Mouse (Mus musculus) stomach, embryonic 14.5 days (tissue): ENCODE results near the gene Ell. TPM values are rescaled to one million over a fixed set of nuclear protein-coding genes. Genes with fewer than 3 reads are reported as not detected.

Source experiments
- ATAC-seq: fragments of 200-750 bp; cut with Nextera tagmentation; 2 replicates; pipeline ENCODE4 v1.8.0; 2017; ENCODE audit warnings: low read depth, moderate TSS enrichment; ENCODE audit not compliant: insufficient number of reproducible peaks, insufficient read depth, low FRiP score
- H3K27ac ChIP-seq: fragments of 300-500 bp; sonication (generic); 2 replicates; pipeline ENCODE4 v1.5.1; 2014; ENCODE audit warnings: mild to moderate bottlenecking, low read length, moderate library complexity, mixed read lengths
- H3K27me3 ChIP-seq: fragments of 300-500 bp; sonication (generic); 2 replicates; pipeline ENCODE4 v1.6.1; 2014; ENCODE audit warnings: low read length, control low read depth, mixed read lengths; ENCODE audit not compliant: control insufficient read depth, insufficient read depth
- H3K36me3 ChIP-seq: fragments of 300-500 bp; sonication (generic); 2 replicates; pipeline ENCODE4 v1.6.1; 2014; ENCODE audit warnings: mild to moderate bottlenecking, control low read depth, low read length, moderate library complexity, mixed read lengths; ENCODE audit not compliant: control insufficient read depth, insufficient read depth
- H3K4me1 ChIP-seq: fragments of 300-500 bp; sonication (generic); 2 replicates; pipeline ENCODE4 v1.6.1; 2014; ENCODE audit warnings: low read length, control low read depth, mixed read lengths; ENCODE audit not compliant: control insufficient read depth, insufficient read depth
- H3K4me2 ChIP-seq: fragments of 300-500 bp; sonication (generic); replicated peaks from 2 replicates; pipeline ENCODE4 v1.6.1; 2014; ENCODE audit warnings: low read depth, low read length, control low read depth
- H3K4me3 ChIP-seq: fragments of 300-500 bp; sonication (generic); 2 replicates; pipeline ENCODE4 v1.5.1; 2014; ENCODE audit warnings: low read depth, low read length, control low read depth
- H3K9ac ChIP-seq: fragments of 300-500 bp; sonication (generic); replicated peaks from 2 replicates; pipeline ENCODE4 v1.6.1; 2014; ENCODE audit warnings: low read depth, mild to moderate bottlenecking, control low read depth, low read length, moderate library complexity, mixed read lengths
- H3K9me3 ChIP-seq: fragments of 300-500 bp; sonication (generic); 2 replicates; pipeline ENCODE4 v1.6.1; 2016; ENCODE audit warnings: low read depth, low read length, control low read depth; ENCODE audit not compliant: control insufficient read depth
- WGBS: fragments of 180-500 bp; shearing (Covaris S2); extraction: QIAGEN DNeasy Blood & Tissue Kit; methylation state at CpG from one replicate; pipeline ENCODE4 v1.1.7; 2014; 5-methylcytosine and 5-hydroxymethylcytosine counted together
- polyA plus RNA-seq: library from polyadenylated mRNA; unstranded; fragments of >200 nt; fragmentation: Nextera tagmentation; extraction: Ambion mirVana; gene quantifications from 2 replicates; pipeline ENCODE4 v1.2.1, GENCODE M21; 2014

Gene Ell
- polyA plus RNA-seq, 1 experiment from 2014 or later: 17.9 TPM

DNA sequence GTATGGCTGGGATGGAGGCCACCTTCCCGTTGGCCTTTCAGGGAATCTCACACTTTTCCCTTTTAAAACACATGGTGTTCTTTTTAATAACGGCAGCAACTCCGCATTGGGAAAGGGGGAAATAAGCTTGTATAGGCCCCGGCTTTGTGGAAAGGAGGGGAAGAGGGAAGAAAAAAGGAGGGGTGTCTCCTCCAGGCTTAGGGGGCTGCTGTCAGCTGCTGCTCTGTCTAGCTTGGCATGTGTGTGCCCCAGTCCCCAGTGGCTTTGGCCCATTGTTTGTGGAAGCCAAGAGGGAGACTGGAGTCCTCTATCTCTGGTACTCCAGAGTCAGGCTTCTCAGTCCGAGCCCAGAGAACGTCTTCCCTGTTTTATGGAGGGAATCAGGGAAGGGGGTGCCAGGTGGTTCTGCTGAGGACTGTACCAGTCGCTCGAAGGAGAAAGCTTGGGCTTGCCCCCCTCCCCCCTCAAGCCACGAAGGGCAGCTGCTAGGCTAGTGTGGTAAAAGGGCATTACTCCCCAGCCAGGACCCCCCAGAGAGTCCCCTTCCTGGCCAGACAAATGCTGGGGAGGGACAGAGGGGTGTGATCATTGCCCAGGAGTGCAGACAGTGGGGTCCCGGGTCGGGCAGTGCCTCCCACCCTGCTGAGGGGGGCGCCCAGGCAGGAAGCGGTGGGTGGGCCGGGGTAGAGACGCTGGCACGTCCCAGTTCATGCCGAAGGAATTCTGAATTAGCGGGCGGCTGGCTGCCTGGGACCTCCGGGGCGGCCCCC lies 44.1 kb upstream of the Ell start:
- peaks cover 83% of the 10 kb centered on the region for H3K27me3 ChIP-seq
- no peak overlapping the region for H3K27ac ChIP-seq
- no peaks in the 10 kb centered on the region for H3K36me3 ChIP-seq
- no peaks in the 10 kb centered on the region for H3K9me3 ChIP-seq
- no peak overlapping the region for H3K4me3 ChIP-seq
- H3K4me2 ChIP-seq: 0 out of 2 replicates have a peak overlapping the region, but pooled peaks have one; percentile 16
- whole genome bisulfite sequencing: 6% methylated on average over 21 of the region's 21 CpGs
- ATAC-seq: no peak
- H3K4me1 ChIP-seq: peaks cover 13% of the 10 kb centered on the region; the same call in 1 of the 2 replicates
- no peak overlapping the region for H3K9ac ChIP-seq

DNA sequence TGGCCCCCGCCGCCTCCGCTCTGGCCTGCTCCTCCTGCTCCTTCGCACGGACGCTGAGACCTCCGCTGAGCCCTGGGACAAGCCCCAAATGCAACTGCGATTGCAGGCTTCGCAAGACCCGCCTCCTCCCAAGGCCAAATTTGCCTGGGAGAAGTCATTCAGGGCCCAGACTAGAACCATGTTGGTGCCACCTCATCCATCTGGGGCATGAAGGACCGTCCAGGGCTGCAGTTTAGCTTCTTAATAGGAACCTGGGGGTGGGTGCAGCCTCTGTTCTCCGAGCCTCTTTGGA lies 43.5 kb upstream of the Ell start:
- Histone ChIP-seq H3K4me2 (0 out of 2 replicates have a peak overlapping the region, but pooled peaks have one; percentile 16), H3K4me3 (no peak overlapping the region), H3K27me3 (peaks cover 83% of the 10 kb centered on the region), H3K9ac (no peak overlapping the region), H3K9me3 (no peaks in the 10 kb centered on the region), H3K36me3 (no peaks in the 10 kb centered on the region), H3K4me1 (peaks cover 13% of the 10 kb centered on the region; the same call in 1 of the 2 replicates), H3K27ac (no peak overlapping the region)
- ATAC-seq: no peak
- 9% methylated on average over 12 of the region's 12 CpGs for WGBS

GRCm38 (mm10) chr8:70500386-70501301 lies 38.6 kb upstream of the Ell start:
- Histone ChIP-seq H3K9me3 (no peaks in the 10 kb centered on the region), H3K4me1 (peaks cover 14% of the 10 kb centered on the region; the same call in 1 of the 2 replicates), H3K9ac (no peak overlapping the region), H3K4me3 (peak overlapping the region; percentile 9), H3K27me3 (peaks cover 55% of the 10 kb centered on the region), H3K4me2 (peak overlapping the region; percentile 27; the same call in 1 of the 2 replicates), H3K27ac (no peak overlapping the region), H3K36me3 (no peaks in the 10 kb centered on the region)
- 9% methylated on average over 39 of the region's 39 CpGs for WGBS
- ATAC-seq: no peak

- Histone ChIP-seq H3K27ac (no peak overlapping the region), H3K9me3 (no peaks in the 10 kb centered on the region), H3K4me3 (0 out of 2 replicates have a peak overlapping the region, but pooled peaks have one; percentile 12), H3K27me3 (peaks cover 42% of the 10 kb centered on the region), H3K36me3 (no peaks in the 10 kb centered on the region), H3K4me2 (0 out of 2 replicates have a peak overlapping the region, but pooled peaks have one; percentile 13), H3K9ac (no peak overlapping the region), H3K4me1 (peaks cover 18% of the 10 kb centered on the region; the same call in 1 of the 2 replicates)
- 13% methylated on average over 23 of the region's 23 CpGs for WGBS
- ATAC-seq: no peak
Measured at GRCm38 (mm10) chr8:70501820-70502529, 37.3 kb upstream of the Ell start.

DNA sequence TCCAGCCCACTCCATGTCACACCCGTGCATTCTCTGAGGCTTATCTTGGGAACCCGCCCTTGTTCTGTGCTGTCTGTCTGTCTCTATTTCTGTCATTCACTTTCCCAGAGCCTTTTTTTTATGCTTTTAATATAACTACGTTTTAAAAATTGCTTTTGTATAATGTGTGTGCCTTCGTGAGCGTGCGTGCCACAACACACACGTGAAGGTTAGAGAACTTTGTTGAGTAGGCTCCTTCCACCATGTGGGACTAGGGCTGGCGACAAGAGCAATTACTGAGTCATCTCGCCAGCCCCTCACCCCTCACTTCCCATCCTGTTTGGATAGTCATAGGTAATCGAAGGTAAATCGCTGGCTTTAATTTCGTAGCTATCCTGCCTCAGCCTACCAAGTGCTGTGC lies 36.7 kb upstream of the Ell start:
- Histone ChIP-seq H3K4me2 (0 out of 2 replicates have a peak overlapping the region, but pooled peaks have one; percentile 13), H3K4me1 (peaks cover 18% of the 10 kb centered on the region; the same call in 1 of the 2 replicates), H3K27me3 (peaks cover 36% of the 10 kb centered on the region), H3K4me3 (no peak overlapping the region), H3K9ac (no peak overlapping the region), H3K36me3 (peaks cover 3% of the 10 kb centered on the region; the same call in 1 of the 2 replicates), H3K9me3 (no peaks in the 10 kb centered on the region), H3K27ac (no peak overlapping the region)
- ATAC-seq: no peak
- WGBS: 33% methylated on average over 12 of the region's 12 CpGs

DNA sequence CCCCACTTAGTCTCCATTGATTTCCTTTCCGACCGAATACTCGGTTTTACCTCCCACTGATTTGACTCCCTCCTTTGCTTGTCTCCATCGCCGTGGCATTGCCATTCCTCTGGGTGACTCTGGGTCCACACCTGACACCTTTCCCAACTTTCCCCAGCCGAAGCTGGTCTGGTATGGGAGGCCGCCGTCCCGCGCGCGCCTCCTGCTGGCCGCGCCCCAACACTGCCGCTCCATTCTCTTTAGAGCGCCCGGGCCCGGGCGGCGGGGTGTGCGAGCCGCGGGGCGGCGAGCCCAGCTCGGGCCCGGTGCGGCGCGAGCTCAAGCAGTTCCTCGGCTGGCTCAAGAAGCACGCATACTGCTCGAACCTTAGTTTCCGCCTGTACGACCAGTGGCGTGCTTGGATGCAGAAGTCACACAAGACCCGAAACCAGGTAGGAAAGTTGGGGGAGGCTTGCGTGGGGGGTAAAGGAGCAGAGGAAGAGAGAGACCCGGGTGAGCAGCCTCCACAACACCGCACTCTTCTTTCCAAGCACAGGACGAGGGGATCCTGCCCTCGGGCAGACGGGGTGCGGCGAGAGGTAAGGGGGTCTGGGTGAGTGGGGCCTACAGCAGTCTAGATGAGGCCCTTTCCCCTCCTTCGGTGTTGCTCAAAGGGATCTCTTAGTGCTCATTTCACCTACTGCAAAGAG lies 36.1 kb upstream of the Ell start:
- no peak overlapping the region for H3K27ac ChIP-seq
- no peaks in the 10 kb centered on the region for H3K9me3 ChIP-seq
- 0 out of 2 replicates have a peak, but pooled peaks have one; percentile 15 for ATAC-seq
- 15% methylated on average over 46 of the region's 46 CpGs for WGBS
- no peak overlapping the region for H3K4me3 ChIP-seq
- H3K4me2 ChIP-seq: no peak overlapping the region
- peaks cover 33% of the 10 kb centered on the region for H3K27me3 ChIP-seq
- H3K9ac ChIP-seq: no peak overlapping the region
- peaks cover 18% of the 10 kb centered on the region; the same call in 1 of the 2 replicates for H3K4me1 ChIP-seq
- H3K36me3 ChIP-seq: peaks cover 8% of the 10 kb centered on the region

GRCm38 (mm10) chr8:70504291-70504716 lies 35.0 kb upstream of the Ell start:
- Histone ChIP-seq H3K27ac (no peak overlapping the region), H3K4me3 (no peak overlapping the region), H3K27me3 (peaks cover 32% of the 10 kb centered on the region), H3K9me3 (no peaks in the 10 kb centered on the region), H3K36me3 (peaks cover 18% of the 10 kb centered on the region), H3K4me1 (peaks cover 18% of the 10 kb centered on the region; the same call in 1 of the 2 replicates), H3K4me2 (no peak overlapping the region), H3K9ac (no peak overlapping the region)
- WGBS: 65% methylated on average over 16 of the region's 16 CpGs
- ATAC-seq: no peak
